Mouse (Mus musculus) cortical plate, adult 2 months (tissue): ENCODE data around the gene Pdzrn3. TPM values are rescaled to one million over a fixed set of nuclear protein-coding genes. Genes with fewer than 3 reads are reported as not detected.

ENCODE experiments used
- H3K27ac ChIP-seq: fragments of 200-500 bp; 2 replicates; pipeline ENCODE4 v1.5.1; 2012; ENCODE audit warnings: low read length, control low read depth, inconsistent platforms; ENCODE audit not compliant: insufficient read depth
- H3K4me1 ChIP-seq: fragments of 200-500 bp; 2 replicates; pipeline ENCODE4 v1.6.1; 2011; ENCODE audit warnings: low read length; ENCODE audit not compliant: control insufficient read depth, insufficient read depth
- H3K4me3 ChIP-seq: fragments of 200-500 bp; 2 replicates; pipeline ENCODE4 v1.5.1; 2011; ENCODE audit warnings: mild to moderate bottlenecking, low read length, control low read depth; ENCODE audit not compliant: insufficient read depth
- CTCF ChIP-seq: fragments of 200-500 bp; IDR thresholded peaks from 2 replicates; pipeline ENCODE4 v1.5.1; 2011; ENCODE audit warnings: mild to moderate bottlenecking, control low read depth, low read length; ENCODE audit not compliant: insufficient read depth; ENCODE audit errors: extremely low read depth
- POLR2A ChIP-seq: fragments of 200-500 bp; IDR thresholded peaks from 2 replicates; pipeline ENCODE4 v1.6.1; 2011; ENCODE audit warnings: mild to moderate bottlenecking, low read length, control low read depth; ENCODE audit not compliant: insufficient read depth; ENCODE audit errors: extremely low read depth
- polyA plus RNA-seq: library from polyadenylated mRNA; depleted of rRNA; stranded (reverse); fragments of >200 nt; gene quantifications from 2 replicates; pipeline ENCODE4 v1.2.3, GENCODE M21; 2012

The Pdzrn3 gene
- polyA plus RNA-seq, 1 experiment, result 32.3 TPM

DNA sequence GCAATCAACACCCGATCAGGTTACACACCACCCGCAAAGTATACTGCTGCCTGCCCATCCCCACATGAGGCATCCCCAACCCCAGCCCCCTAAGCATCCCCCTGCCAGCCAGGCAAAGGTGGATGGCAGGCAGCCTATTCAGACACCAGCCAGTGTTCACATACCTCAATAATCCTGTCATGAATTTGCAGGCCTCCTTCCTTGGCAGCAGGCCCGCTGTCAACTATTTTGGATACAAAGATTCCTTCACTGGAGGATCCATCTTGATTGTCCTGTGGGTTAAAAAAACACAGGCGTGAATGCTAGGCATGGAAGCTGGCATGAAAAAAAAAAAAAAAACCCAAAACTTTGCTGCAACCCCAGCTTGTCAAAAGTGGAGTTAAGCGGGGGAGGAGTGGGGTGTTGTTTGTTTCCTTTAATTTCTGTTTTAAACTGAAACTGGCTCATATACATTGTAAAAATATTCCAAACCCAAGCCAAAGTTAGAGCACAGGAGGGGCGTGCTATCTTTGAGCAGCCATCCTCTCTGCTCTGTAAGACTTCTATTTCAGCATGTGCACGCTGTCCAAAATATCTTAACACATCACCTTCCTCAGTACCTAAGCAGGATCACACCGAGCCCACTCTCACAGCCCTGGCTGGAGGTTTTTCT lies 23.3 kb downstream of the Pdzrn3 start:
- Histone ChIP-seq H3K4me1 (peaks cover 7% of the 10 kb centered on the region), H3K4me3 (no peak overlapping the region), H3K27ac (no peak overlapping the region)
- TF ChIP-seq POLR2A, result no peak
- no peak for TF ChIP-seq CTCF

- Histone ChIP-seq H3K4me1 (peaks cover 7% of the 10 kb centered on the region), H3K4me3 (no peak overlapping the region), H3K27ac (no peak overlapping the region)
- TF ChIP-seq CTCF, result no peak
- TF ChIP-seq POLR2A, result no peak
Observed at GRCm38 (mm10) chr6:101353701-101354100, 24.0 kb downstream of the Pdzrn3 start.

GRCm38 (mm10) chr6:101352626-101353025 lies 25.1 kb downstream of the Pdzrn3 start:
- TF ChIP-seq POLR2A (no peak), CTCF (no peak)
- no peak overlapping the region for H3K4me3 ChIP-seq
- H3K27ac ChIP-seq, result 0 out of 2 replicates have a peak overlapping the region, but pooled peaks have one; percentile 29
- peaks cover 9% of the 10 kb centered on the region for H3K4me1 ChIP-seq

- H3K27ac ChIP-seq, result no peak overlapping the region
- TF ChIP-seq POLR2A (no peak), CTCF (no peak)
- peaks cover 6% of the 10 kb centered on the region; the same call in 1 of the 2 replicates for H3K4me1 ChIP-seq
- no peak overlapping the region for H3K4me3 ChIP-seq
Observed at GRCm38 (mm10) chr6:101351100-101351499, 26.6 kb downstream of the Pdzrn3 start.

DNA sequence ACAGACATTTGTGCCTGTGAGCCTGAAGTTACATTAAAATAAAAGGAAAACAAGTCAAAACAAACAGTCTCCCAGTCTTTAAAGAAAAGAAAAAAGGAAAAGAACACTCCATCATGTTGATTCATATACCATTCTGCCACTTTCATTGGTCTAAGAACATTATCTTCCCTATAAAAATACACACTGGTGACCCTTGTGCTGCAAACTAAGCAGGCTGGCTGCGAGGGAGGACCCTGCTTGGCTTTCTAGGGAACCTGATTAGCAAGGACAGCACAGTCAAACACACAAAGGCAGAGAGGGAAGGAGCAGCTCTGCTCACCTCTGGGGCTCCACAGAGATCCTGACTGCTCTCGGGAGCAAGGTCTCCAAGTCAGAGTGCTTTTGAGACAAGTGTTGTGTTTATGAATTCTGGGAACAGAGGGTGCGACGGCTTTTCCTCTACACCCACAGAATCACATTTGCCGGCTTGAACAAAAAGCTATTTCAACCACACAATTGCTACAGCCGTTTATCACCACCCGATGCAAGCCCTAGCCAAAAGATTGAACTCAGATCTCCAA lies 27.2 kb downstream of the Pdzrn3 start:
- TF ChIP-seq CTCF (no peak), POLR2A (no peak)
- H3K4me3 ChIP-seq, result no peak overlapping the region
- H3K27ac ChIP-seq, result no peak overlapping the region
- H3K4me1 ChIP-seq, result peaks cover 6% of the 10 kb centered on the region; the same call in 1 of the 2 replicates

DNA sequence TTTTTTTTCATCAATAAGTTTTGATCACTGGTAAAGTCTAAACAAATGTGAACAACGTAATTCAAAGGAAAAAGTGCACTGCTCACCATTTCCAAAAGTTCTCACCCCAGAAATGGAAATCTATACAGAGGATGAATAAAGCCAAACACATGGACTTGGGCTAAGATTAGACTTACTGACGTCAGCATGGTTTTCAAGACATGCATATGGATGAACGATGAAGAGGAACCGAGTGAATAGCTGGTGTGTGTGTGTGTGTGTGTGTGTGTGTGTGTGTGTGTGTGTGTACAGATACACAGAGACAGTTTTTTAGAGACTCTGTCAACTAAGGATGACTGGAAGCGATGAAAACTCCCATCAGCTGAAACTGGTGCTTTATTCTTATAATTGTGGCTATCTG lies 29.2 kb downstream of the Pdzrn3 start:
- no peak for TF ChIP-seq CTCF
- no peak for TF ChIP-seq POLR2A
- H3K4me1 ChIP-seq, result peaks cover 7% of the 10 kb centered on the region; the same call in 1 of the 2 replicates
- no peak overlapping the region for H3K27ac ChIP-seq
- H3K4me3 ChIP-seq, result no peak overlapping the region

GRCm38 (mm10) chr6:101340051-101340450 lies 37.6 kb downstream of the Pdzrn3 start:
- no peak overlapping the region for H3K27ac ChIP-seq
- no peak overlapping the region for H3K4me3 ChIP-seq
- H3K4me1 ChIP-seq, result peaks cover 5% of the 10 kb centered on the region; the same call in 1 of the 2 replicates
- TF ChIP-seq POLR2A, result no peak
- no peak for TF ChIP-seq CTCF

- TF ChIP-seq CTCF, result no peak
- no peak for TF ChIP-seq POLR2A
- peaks cover 2% of the 10 kb centered on the region; the same call in 1 of the 2 replicates for H3K4me1 ChIP-seq
Observed at GRCm38 (mm10) chr6:101337842-101338528, 39.7 kb downstream of the Pdzrn3 start.

DNA sequence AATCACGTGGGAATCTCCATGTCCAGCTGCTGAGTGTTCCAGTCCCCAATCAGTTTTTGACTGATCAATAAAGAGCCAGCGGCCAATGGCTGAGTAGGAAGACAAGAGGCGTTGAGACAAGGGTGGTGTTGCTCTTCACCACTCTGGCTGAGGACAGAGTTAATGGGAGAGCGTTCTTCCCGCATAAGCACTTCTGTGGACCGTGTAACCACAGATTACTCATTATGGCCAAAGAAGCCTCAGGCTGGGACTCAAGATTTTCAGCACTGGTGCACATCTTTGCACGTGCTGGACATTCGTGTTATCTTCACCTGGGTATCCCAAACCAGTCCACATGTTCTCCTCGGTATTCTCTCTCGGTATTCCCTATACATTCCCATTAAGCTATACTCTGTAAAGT lies 41.0 kb downstream of the Pdzrn3 start:
- TF ChIP-seq CTCF (no peak), POLR2A (no peak)
- peaks cover 2% of the 10 kb centered on the region; the same call in 1 of the 2 replicates for H3K4me1 ChIP-seq
- no peak overlapping the region for H3K27ac ChIP-seq
- H3K4me3 ChIP-seq, result no peak overlapping the region

More at GRCm38 (mm10) chr6:101337842-101338528, 39.7 kb downstream of the Pdzrn3 start:
- H3K4me3 ChIP-seq, result no peak overlapping the region
- H3K27ac ChIP-seq, result no peak overlapping the region

DNA sequence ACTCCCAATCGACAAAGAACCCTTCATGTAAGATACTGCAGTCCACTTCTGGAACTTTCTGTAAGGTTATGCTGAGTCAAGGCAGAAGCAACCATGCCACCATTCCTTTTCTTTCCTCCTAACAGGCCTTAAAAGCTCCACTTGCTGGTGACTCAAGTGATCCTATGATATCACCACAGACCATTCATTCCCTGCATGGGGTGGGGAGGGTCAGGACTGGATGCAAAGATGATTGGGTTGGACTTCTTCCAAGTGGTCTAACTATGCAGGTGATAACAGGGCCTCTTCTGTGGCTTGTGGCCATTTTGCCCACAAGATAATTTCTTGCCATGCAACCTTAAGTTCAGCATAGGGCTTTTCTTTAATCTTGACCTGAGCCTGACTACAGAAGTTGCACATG lies 42.0 kb downstream of the Pdzrn3 start:
- no peak overlapping the region for H3K4me3 ChIP-seq
- H3K27ac ChIP-seq, result no peak overlapping the region
- no peak for TF ChIP-seq POLR2A
- no peak for TF ChIP-seq CTCF
- H3K4me1 ChIP-seq, result peaks cover 2% of the 10 kb centered on the region; the same call in 1 of the 2 replicates
